Mouse (Mus musculus) forebrain, postnatal 0 days (tissue): ENCODE measurements around the gene Lyplal1. TPM values are rescaled to one million over a fixed set of nuclear protein-coding genes. Genes with fewer than 3 reads are reported as not detected.
A peak's percentile ranks its signal among the peaks of the same experiment; 100 is the strongest.

Source experiments
- ATAC-seq: fragments of 200-750 bp; cut with Nextera tagmentation; 2 replicates; pipeline ENCODE4 v1.8.0; 2017; ENCODE audit warnings: mild to moderate bottlenecking, moderate library complexity
- DNase-seq: peaks from one replicate; pipeline ENCODE4 v3.0.0-alpha.2; 2015
- H3K27ac ChIP-seq: fragments of 300-500 bp; sonication (generic); 2 replicates; pipeline ENCODE4 v1.5.1; 2014; ENCODE audit warnings: low read depth, mild to moderate bottlenecking, antibody characterized with exemption, low read length, moderate library complexity, mixed read lengths
- H3K27me3 ChIP-seq: fragments of 300-500 bp; sonication (generic); 2 replicates; pipeline ENCODE4 v1.6.1; 2014; ENCODE audit warnings: mild to moderate bottlenecking, low read length, mixed read lengths; ENCODE audit not compliant: insufficient read depth
- H3K36me3 ChIP-seq: fragments of 300-500 bp; sonication (generic); 2 replicates; pipeline ENCODE4 v1.6.1; 2014; ENCODE audit warnings: mild to moderate bottlenecking, moderate library complexity; ENCODE audit not compliant: insufficient read depth
- H3K4me1 ChIP-seq: fragments of 300-500 bp; sonication (generic); 2 replicates; pipeline ENCODE4 v1.6.1; 2014; ENCODE audit warnings: antibody characterized with exemption; ENCODE audit not compliant: insufficient read depth
- H3K4me2 ChIP-seq: fragments of 300-500 bp; sonication (generic); 2 replicates; pipeline ENCODE4 v1.6.1; 2014; ENCODE audit warnings: low read depth, mild to moderate bottlenecking, moderate library complexity
- H3K4me3 ChIP-seq: fragments of 300-500 bp; sonication (generic); 2 replicates; pipeline ENCODE4 v1.5.1; 2014; ENCODE audit warnings: low read depth, low read length, mixed read lengths
- H3K9ac ChIP-seq: fragments of 300-500 bp; sonication (generic); 2 replicates; pipeline ENCODE4 v1.6.1; 2014; ENCODE audit warnings: mild to moderate bottlenecking
- H3K9me3 ChIP-seq: fragments of 300-500 bp; sonication (generic); 2 replicates; pipeline ENCODE4 v1.6.1; 2016; ENCODE audit warnings: low read length
- CTCF ChIP-seq: sonication (generic); IDR thresholded peaks from 2 replicates; pipeline ENCODE4 v1.5.1; 2016; ENCODE audit warnings: antibody characterized with exemption, control low read depth, low read depth
- WGBS: fragments of 180-500 bp; shearing (Covaris S2); extraction: QIAGEN DNeasy Blood & Tissue Kit; methylation state at CpG from one replicate; pipeline ENCODE4 v1.1.7; 2014; 5-methylcytosine and 5-hydroxymethylcytosine counted together
- polyA plus RNA-seq: library from polyadenylated mRNA; unstranded; fragments of >200 nt; fragmentation: Nextera tagmentation; extraction: Ambion mirVana; gene quantifications from 2 replicates; pipeline ENCODE4 v1.2.1, GENCODE M21; 2015
- total RNA-seq: library from RNA; depleted of rRNA; stranded (reverse); fragments of >200 nt; gene quantifications from 2 replicates; pipeline ENCODE4 v1.2.3, GENCODE M21; 2014

Gene Lyplal1
- total and polyA plus RNA-seq, 2 experiments from 2014 or later, result 7.6 to 12.6 TPM

DNA sequence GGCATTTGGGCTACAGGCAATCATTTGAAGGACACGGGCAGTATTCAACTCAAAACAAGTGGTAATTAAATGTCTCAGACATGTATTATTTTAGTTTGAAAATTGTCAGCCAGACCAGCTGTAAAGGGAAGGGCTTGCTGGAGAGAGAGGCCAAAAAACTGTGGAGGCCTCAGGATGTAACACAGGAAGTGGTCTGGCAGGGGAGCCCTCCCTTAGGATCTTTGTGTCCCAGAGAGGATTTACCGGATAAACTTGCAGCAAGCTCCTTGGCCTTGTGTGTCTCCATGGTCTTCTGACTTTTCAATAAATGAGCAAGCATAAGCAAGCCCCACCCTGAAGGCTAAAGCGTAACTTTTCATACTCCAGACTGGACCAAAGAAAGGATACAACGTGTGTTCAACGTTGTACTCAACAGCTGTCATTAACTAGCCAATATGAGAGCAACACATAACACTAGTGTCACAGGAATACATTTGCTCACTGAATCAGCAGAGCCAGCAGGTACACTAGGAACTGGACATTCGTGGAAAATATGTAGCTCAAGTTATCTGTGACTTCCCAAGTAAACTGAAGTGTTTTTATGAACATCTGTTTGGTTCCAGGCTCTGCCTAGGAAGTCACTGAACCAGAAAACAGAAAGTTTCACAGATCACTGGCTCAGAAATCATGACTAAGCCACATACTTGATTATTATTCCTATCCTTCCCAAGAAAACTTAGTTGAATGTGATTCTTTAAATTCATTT, 19.7 kb upstream of the Lyplal1 start:
- Histone ChIP-seq H3K27me3 (peaks cover 14% of the 10 kb centered on the region), H3K9ac (no peak overlapping the region), H3K27ac (no peak overlapping the region), H3K4me3 (no peak overlapping the region), H3K4me2 (no peak overlapping the region), H3K36me3 (no peaks in the 10 kb centered on the region), H3K4me1 (no peaks in the 10 kb centered on the region), H3K9me3 (no peaks in the 10 kb centered on the region)
- DNase-seq (no peak), ATAC-seq (no peak)
- no peak for TF ChIP-seq CTCF
- WGBS, result 72% methylated on average over 6 of the region's 6 CpGs

DNA sequence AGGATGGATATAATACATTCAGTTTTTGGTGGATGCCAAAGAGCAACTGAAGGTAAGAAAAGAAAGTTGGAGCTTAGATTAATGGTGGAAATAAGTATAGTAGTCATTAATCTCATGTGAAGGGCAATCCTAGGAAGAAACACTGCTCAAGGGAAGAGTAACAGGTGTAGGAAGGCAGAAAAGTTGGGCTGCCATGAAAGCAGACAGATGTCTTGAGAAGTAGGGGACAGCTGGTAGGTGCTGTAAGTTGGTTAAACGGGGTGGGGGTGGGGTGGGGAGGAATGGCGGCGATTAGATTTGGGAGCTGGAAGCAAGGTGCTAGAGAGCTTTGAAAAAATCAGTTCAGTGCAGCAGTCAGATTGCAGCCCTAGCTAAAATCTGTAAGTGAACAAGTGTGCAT, 14.4 kb upstream of the Lyplal1 start:
- H3K4me2 ChIP-seq, result no peak overlapping the region
- TF ChIP-seq CTCF, result no peak
- H3K4me1 ChIP-seq, result no peaks in the 10 kb centered on the region
- no peaks in the 10 kb centered on the region for H3K36me3 ChIP-seq
- H3K9ac ChIP-seq, result no peak overlapping the region
- 72% methylated on average over 3 of the region's 3 CpGs for WGBS
- H3K4me3 ChIP-seq, result no peak overlapping the region
- H3K27me3 ChIP-seq, result peaks cover 13% of the 10 kb centered on the region
- H3K9me3 ChIP-seq, result no peaks in the 10 kb centered on the region
- DNase-seq (no peak), ATAC-seq (no peak)
- no peak overlapping the region for H3K27ac ChIP-seq

DNA sequence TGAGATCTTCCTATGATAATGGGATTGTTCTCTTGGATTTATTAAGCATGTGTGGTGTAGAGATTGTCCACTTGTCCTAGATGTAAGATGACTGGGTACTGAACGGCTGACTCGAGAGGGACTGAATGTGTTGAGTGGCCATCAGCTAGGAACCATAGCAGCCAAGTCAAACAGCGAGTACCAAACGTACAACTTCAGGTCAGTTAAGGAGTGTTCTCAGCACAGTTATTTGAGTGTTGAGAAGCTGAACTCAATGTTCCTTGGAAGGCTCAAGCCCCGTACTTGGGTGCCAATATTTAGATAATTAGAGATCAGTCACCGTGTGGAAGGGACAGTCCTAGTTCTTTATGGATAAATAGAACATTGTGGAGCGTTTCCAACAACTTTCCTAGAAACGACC, 11.8 kb upstream of the Lyplal1 start:
- 83% methylated on average over 8 of the region's 8 CpGs for WGBS
- no peak overlapping the region for H3K4me3 ChIP-seq

DNA sequence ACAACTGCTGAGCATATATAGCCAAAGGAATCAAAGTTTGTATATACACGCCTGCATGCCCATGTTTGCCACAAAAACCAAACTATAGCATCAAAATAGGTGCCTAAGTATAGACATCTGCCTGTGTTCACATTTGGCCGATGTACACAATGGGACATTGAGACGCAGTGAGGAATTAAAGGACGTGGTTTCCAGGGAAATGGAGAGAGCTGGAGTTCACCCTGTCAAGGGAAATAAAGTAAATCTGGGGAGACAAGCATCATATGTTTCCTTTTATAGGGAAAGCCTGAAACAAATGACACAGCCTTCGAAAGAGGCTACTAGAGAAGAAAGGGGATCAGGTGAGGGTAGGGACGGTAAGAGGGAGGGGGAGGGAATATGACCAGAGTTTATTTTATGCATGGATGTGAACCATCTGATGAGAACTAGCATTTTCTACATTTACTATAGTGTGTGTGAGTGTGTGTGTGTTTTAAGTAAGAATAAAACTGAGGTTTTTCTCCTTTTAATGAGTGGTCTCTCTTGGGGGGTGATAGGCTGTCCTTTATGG, 9.3 kb upstream of the Lyplal1 start:
- Histone ChIP-seq H3K4me2 (no peak overlapping the region), H3K9ac (no peak overlapping the region), H3K27ac (no peak overlapping the region), H3K27me3 (peaks cover 3% of the 10 kb centered on the region), H3K4me3 (no peak overlapping the region), H3K4me1 (no peaks in the 10 kb centered on the region), H3K36me3 (no peaks in the 10 kb centered on the region), H3K9me3 (no peaks in the 10 kb centered on the region)
- no peak for ATAC-seq
- no peak for DNase-seq
- 78% methylated on average over 6 of the region's 6 CpGs for WGBS
- no peak for TF ChIP-seq CTCF

More for the DNA sequence above, 11.8 kb upstream of the Lyplal1 start:
- Histone ChIP-seq H3K27me3 (peaks cover 8% of the 10 kb centered on the region), H3K27ac (no peak overlapping the region), H3K4me1 (no peaks in the 10 kb centered on the region), H3K9ac (no peak overlapping the region), H3K9me3 (no peaks in the 10 kb centered on the region), H3K4me2 (no peak overlapping the region), H3K36me3 (no peaks in the 10 kb centered on the region)
- no peak for ATAC-seq
- no peak for DNase-seq
- TF ChIP-seq CTCF, result no peak

DNA sequence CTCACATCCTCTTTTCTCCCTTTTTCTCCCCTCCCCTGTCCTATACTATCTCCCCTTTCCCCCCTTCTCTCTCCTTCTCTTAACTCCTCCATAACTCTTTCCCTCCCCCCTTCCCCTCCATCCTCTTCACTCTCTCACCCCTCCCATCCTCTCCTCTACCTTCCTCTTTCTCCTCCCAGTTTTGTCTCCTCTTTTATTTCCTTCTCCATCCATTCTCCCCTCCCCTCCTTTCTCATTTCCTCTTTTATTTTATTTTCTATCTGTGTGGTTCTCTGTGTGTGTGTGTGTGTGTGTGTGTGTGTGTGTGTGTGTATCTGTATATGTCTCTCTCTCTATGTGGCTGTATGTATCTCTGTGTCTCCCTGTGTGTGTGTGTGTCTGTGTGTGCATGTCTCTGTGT, 6.6 kb upstream of the Lyplal1 start:
- Histone ChIP-seq H3K4me1 (no peaks in the 10 kb centered on the region), H3K4me3 (no peak overlapping the region), H3K27me3 (no peaks in the 10 kb centered on the region; the same call in 1 of the 2 replicates), H3K36me3 (no peaks in the 10 kb centered on the region), H3K4me2 (no peak overlapping the region), H3K9me3 (no peaks in the 10 kb centered on the region), H3K27ac (no peak overlapping the region), H3K9ac (no peak overlapping the region)
- no peak for ATAC-seq
- no peak for TF ChIP-seq CTCF
- DNase-seq, result no peak

DNA sequence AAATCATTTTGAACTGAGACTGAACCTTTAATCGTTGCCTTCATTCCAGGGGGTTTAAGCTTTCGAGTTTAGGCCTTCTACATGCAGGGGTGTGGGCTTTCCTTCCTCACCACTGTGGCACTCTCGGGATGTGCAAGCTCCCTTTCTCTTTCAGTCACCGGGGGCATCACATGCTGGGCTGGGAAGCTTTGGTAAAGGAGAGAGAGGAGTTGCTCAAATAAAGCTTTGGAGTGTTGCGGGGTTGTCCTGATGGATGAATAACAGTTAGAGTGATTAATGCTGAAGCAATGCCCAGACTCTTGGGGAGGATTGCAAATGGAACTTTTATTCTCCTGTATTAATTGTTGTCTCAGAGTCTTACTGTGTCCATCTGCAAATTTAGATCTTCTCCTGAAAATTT, 2.7 kb upstream of the Lyplal1 start:
- Histone ChIP-seq H3K9me3 (no peaks in the 10 kb centered on the region), H3K36me3 (no peaks in the 10 kb centered on the region), H3K27ac (no peak overlapping the region), H3K4me2 (no peak overlapping the region), H3K4me3 (no peak overlapping the region), H3K4me1 (no peaks in the 10 kb centered on the region), H3K9ac (no peak overlapping the region), H3K27me3 (no peaks in the 10 kb centered on the region)
- no peak for DNase-seq
- 48% methylated on average over 5 of the region's 5 CpGs for WGBS
- TF ChIP-seq CTCF, result no peak
- ATAC-seq, result no peak

DNA sequence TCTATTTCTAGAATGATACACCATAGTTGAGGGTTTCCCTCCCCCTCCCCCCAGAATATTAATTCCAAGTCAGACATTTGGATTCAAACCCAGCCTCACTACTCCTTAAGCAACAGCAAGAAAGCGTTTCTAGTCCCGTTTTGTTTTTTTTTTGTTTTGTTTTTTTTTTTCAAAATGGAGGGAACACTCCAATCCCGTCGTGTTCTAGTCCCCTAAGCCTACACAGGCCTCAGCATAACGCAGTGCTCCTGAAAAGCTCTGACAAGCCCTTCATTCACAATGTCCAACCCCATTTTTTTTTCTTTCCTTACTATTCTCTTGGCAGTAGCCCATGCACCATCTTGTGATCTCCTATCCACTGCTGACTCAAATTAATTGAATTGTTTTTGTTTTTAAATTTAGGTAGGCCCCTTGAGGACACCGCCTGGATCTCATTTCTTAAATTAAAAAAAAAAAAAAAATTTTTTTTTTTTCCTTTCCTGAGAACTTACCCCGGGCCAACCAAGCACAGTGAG, 967 bp downstream of the Lyplal1 start:
- no peaks in the 10 kb centered on the region for H3K9me3 ChIP-seq
- peak overlapping the region; percentile 53 for H3K4me3 ChIP-seq
- peak overlapping the region; percentile 53 for H3K4me2 ChIP-seq
- WGBS, result 45% methylated on average over 7 of the region's 7 CpGs
- H3K27ac ChIP-seq, result no peak overlapping the region
- no peak for TF ChIP-seq CTCF
- no peak overlapping the region for H3K9ac ChIP-seq
- no peaks in the 10 kb centered on the region for H3K4me1 ChIP-seq
- no peaks in the 10 kb centered on the region for H3K27me3 ChIP-seq
- H3K36me3 ChIP-seq, result no peaks in the 10 kb centered on the region
- no peak for ATAC-seq
- DNase-seq, result no peak
